Mouse (Mus musculus) neural tube, embryonic 10.5 days (tissue): Measurements from ENCODE around the gene Smim6.
A peak's percentile ranks its signal among the peaks of the same experiment; 100 is the strongest.

Experiments used
- DNase-seq: peaks from one replicate; pipeline ENCODE4 v3.0.0-alpha.2; 2017; ENCODE audit warnings: low spot score; ENCODE audit errors: extremely low spot score

The Smim6 gene

DNA sequence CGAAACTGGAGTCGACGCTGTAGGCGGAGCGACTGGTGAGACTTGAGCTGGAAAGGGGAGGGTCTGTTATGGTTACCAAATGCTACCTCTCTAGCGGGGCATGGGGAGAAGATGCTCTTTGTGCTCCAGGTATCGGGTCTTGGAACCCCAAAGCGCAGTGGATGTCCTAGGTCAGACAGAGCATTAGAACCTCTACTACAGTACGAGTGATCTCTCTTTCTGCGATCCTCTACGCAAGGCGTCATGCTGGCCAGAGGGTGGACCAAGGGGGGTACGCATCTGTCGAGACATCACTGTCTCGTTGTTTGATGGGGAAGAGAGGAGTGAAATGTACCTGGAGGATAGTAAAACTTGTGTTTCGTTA is 21.9 kb downstream of the Smim6 start:
- DNase-seq: no peak

DNA sequence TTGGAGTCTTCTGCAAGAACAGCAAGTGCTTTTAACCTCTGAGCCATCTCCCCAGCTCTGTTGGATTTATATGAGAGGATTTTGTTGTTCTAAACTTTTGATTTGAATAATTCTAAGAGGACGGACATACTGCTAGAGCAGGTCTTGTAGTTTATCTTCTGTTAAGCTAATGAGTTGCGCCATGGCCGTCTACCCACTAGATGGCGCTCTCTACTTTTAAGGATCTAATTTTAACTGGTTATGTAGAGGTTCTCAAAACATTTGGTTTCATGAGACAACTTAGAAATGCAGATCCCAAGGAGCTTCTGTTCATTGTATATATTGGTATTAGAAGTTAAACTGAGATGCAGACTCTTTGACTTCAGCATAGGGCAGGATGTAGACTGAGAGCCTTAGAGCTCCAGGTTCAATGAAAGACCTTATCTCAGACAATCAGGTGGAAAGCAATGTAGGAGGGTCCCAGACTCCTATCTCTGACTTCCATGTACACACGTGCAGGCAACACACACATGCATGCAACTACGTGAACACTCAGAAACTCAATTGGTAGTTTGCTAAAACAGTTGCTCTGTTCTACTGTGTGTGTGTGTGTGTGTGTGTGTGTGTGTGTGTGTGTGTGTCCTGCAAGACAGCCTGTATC is 28.0 kb downstream of the Smim6 start:
- DNase-seq: peak; percentile 60

DNA sequence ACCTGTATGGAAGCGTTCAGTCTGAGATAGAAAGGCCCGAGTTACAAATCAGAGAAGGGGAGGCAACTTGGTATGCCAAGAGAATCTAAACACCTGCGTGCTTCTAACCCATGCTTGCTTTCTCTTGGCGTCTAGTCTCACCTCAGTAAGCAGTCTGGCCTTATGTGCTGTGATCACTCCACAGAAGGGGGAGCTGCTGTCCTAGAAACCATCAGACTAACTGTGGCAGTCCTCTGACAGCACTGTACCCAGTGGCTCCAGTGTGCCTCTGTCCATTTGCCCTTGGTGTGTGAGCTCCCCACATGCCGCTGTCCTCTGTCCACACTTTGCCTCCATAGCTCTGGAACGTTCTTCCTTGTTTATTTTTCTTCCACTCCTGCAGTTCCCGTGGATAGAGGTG is 30.2 kb downstream of the Smim6 start:
- DNase-seq: no peak

- no peak for DNase-seq
Observed at GRCm38 (mm10) chr11:115945247-115945646, 33.4 kb downstream of the Smim6 start.

DNA sequence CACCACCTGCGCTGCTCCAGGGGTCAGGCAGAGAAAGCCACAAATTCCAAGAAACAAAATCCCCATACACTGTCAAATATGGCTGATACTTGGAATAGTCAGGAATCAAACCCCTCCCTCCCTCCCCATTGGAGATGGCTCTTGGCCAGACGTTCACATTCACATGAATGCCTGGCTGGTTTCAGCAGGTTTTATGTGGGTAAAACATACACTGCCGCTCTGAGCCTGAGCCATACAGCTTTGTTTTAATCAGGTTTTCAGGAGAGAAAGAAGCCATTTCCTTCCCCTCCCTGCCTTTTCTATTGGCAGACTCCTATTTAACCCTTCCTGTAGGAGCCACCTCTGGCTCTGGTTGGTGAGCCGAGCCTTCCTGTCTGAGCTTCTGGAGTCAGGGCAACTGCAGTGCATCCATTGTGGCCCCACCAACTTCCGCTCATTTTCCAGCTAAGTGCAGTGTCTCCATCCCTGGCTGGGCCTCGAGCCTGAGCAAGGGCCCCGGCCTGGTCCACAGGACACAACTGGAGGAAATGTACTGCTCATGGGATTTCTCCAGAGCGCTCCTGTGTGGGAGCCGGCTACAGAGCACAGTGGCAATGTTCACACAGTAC is 34.5 kb downstream of the Smim6 start:
- DNase-seq: no peak

DNA sequence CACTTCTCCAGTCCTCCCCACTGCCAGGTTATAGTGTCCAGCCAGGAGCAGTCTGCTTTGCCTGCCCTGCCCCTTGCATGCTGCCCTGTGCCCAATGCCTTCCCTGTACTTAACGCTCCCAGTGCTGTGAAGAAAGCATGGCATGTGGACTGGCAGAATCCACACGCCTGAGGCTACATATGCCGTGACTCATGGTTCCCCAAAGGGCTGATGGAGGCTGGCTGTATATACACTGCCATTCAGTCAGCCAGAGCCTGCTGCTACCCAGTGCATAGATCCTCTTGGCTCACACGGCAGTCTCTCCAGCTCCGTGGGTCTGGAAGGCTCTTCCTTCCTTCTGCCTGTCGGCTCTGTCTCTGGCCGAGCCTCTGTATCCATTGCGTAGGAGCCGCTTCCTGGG is 36.5 kb downstream of the Smim6 start:
- no peak for DNase-seq

GRCm38 (mm10) chr11:115950719-115951118 is 38.9 kb downstream of the Smim6 start:
- DNase-seq: no peak

- DNase-seq: no peak
Observed at GRCm38 (mm10) chr11:115954712-115955111, 42.9 kb downstream of the Smim6 start.

GRCm38 (mm10) chr11:115955195-115955858 is 43.5 kb downstream of the Smim6 start:
- DNase-seq: no peak

DNA sequence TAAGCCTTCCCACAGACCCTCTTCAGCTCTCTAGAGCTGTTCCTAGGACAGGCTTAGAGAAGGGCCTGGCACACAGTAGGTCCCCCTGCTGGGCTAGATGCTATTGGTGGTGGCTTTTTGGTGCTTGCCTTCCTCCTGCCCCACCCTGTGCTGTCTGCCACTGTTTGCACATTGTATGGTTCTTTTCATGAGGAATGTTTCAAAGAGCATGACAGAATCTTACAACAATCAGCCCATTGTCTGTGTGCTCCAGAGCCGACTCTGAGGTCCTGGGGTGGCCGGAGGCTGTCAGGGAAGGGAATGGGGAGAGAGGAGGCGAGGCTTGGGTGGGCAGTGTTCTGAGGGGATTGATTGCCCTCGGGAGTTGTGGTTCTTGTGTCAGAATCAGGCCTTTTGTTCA is 44.6 kb downstream of the Smim6 start:
- peak; percentile 40 for DNase-seq

DNA sequence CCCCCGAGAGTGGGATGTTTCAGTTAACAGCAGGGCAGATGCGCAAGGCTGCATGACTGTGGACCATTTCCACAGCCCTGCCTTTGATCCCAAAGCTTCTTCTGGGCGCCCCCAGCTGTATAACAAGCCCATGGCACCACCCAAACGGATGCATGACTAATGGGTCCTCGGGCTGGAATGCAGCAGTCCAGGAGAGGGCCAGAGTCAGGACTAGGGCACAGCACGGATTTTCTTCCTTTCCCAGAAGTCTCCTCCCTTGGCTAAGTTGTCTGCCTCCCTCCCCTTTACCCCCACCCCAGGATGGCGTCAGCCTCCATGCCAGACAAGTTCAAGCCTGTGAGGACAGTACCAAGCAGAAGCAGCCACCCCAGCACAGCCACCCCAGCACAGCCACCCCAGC is 46.2 kb downstream of the Smim6 start:
- no peak for DNase-seq

GRCm38 (mm10) chr11:115959018-115959417 is 47.2 kb downstream of the Smim6 start:
- no peak for DNase-seq

DNA sequence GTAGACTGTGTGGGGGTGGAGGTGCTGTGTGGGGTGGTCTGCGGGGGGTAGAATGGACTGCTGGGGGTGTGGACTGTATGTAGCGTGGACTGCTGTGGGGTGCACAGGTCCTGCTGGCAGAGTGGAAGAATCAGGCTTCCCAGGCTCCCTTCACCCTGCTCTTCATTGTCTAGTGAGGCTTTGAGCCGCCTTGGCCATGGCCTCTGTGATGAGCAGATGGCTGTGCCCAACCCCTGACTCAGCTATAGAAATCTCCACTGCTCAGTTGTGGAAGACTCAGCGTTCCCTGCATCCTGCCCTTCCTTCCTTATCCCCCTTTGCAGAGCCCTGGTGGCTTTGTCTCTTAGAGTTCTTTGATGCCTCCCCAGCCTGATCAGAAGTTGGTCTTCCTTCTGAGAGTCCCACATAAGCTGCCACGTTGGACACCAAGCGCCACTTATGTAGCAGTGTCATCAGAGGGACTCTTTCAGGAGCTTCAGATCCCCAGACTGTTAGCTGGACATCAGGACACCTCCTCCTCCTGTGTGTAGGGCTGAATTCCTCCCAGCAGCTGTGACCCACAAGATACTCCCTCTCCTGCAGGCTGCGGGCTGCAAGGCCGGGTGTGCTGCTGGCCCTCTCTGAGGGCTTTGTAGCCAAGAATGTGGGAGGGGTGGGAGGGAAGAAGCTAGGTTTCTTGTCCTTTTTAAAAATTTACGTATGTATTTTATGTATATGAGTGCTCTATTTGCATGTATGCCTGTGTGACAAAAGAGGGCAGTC is 51.0 kb downstream of the Smim6 start:
- DNase-seq: no peak
